Mouse (Mus musculus): ENCODE results near the gene Aqp11. TPM values are rescaled to one million over a fixed set of nuclear protein-coding genes. Genes with fewer than 3 reads are reported as not detected.

Gene Aqp11
- polyA plus RNA-seq, 1 experiment from 2014 or later: 3.0 TPM

GRCm38 (mm10) chr7:97725401-97725800 lies 12.7 kb downstream of the Aqp11 start:
- no peak for ATAC-seq (replicated peaks; ENCODE audit: insufficient number of reproducible peaks, insufficient read depth, low FRiP score, low read depth)
- H3K4me1 ChIP-seq (replicated peaks): no peaks in the 10 kb centered on the region
- WGBS: 94% methylated on average over 6 of the region's 6 CpGs
- no peak overlapping the region for H3K9ac ChIP-seq
- H3K4me2 ChIP-seq: no peak overlapping the region
- no peak overlapping the region for H3K27ac ChIP-seq
- no peaks in the 10 kb centered on the region for H3K27me3 ChIP-seq
- no peaks in the 10 kb centered on the region for H3K9me3 ChIP-seq (replicated peaks)
- no peaks in the 10 kb centered on the region for H3K36me3 ChIP-seq
- H3K4me3 ChIP-seq: no peak overlapping the region

GRCm38 (mm10) chr7:97723646-97724538 lies 14.2 kb downstream of the Aqp11 start:
- no peak overlapping the region for H3K27ac ChIP-seq
- H3K4me2 ChIP-seq: no peak overlapping the region
- H3K4me3 ChIP-seq: no peak overlapping the region
- 83% methylated on average over 11 of the region's 11 CpGs for WGBS
- H3K9me3 ChIP-seq (replicated peaks): no peaks in the 10 kb centered on the region
- H3K9ac ChIP-seq: no peak overlapping the region
- H3K36me3 ChIP-seq: peaks cover 9% of the 10 kb centered on the region
- H3K27me3 ChIP-seq: no peaks in the 10 kb centered on the region
- no peak for ATAC-seq (replicated peaks; ENCODE audit: insufficient number of reproducible peaks, insufficient read depth, low FRiP score, low read depth)
- H3K4me1 ChIP-seq (replicated peaks): no peaks in the 10 kb centered on the region

- ATAC-seq (replicated peaks; ENCODE audit: insufficient number of reproducible peaks, insufficient read depth, low FRiP score, low read depth): no peak
- 89% methylated on average over 7 of the region's 7 CpGs for WGBS
- Histone ChIP-seq H3K4me2 (no peak overlapping the region), H3K36me3 (peaks cover 20% of the 10 kb centered on the region), H3K9ac (no peak overlapping the region), H3K27ac (no peak overlapping the region), H3K9me3 (replicated peaks) (no peaks in the 10 kb centered on the region), H3K27me3 (no peaks in the 10 kb centered on the region), H3K4me1 (replicated peaks) (no peaks in the 10 kb centered on the region), H3K4me3 (no peak overlapping the region)
Observed at GRCm38 (mm10) chr7:97722278-97722918, 15.7 kb downstream of the Aqp11 start.

GRCm38 (mm10) chr7:97720109-97720508 lies 18.0 kb downstream of the Aqp11 start:
- ATAC-seq (replicated peaks; ENCODE audit: insufficient number of reproducible peaks, insufficient read depth, low FRiP score, low read depth): no peak
- Histone ChIP-seq H3K27me3 (no peaks in the 10 kb centered on the region), H3K9me3 (replicated peaks) (no peaks in the 10 kb centered on the region), H3K4me2 (no peak overlapping the region), H3K4me1 (replicated peaks) (no peaks in the 10 kb centered on the region), H3K36me3 (peaks cover 34% of the 10 kb centered on the region), H3K9ac (no peak overlapping the region), H3K4me3 (no peak overlapping the region), H3K27ac (no peak overlapping the region)
- WGBS: 82% methylated on average over 5 of the region's 5 CpGs

GRCm38 (mm10) chr7:97719078-97719477 lies 19.0 kb downstream of the Aqp11 start:
- H3K4me1 ChIP-seq (replicated peaks): no peaks in the 10 kb centered on the region
- H3K9ac ChIP-seq: no peak overlapping the region
- H3K9me3 ChIP-seq (replicated peaks): no peaks in the 10 kb centered on the region
- H3K4me3 ChIP-seq: no peak overlapping the region
- no peak overlapping the region for H3K4me2 ChIP-seq
- H3K27me3 ChIP-seq: no peaks in the 10 kb centered on the region
- H3K27ac ChIP-seq: no peak overlapping the region
- WGBS: 85% methylated on average over 5 of the region's 5 CpGs
- no peak for ATAC-seq (replicated peaks; ENCODE audit: insufficient number of reproducible peaks, insufficient read depth, low FRiP score, low read depth)
- peaks cover 44% of the 10 kb centered on the region for H3K36me3 ChIP-seq

GRCm38 (mm10) chr7:97717326-97717725 lies 20.8 kb downstream of the Aqp11 start:
- no peaks in the 10 kb centered on the region for H3K9me3 ChIP-seq (replicated peaks)
- no peaks in the 10 kb centered on the region for H3K4me1 ChIP-seq (replicated peaks)
- WGBS: 90% methylated on average over 1 of the region's 1 CpGs
- no peak overlapping the region for H3K4me2 ChIP-seq
- no peak for ATAC-seq (replicated peaks; ENCODE audit: insufficient number of reproducible peaks, insufficient read depth, low FRiP score, low read depth)
- H3K4me3 ChIP-seq: no peak overlapping the region
- H3K27me3 ChIP-seq: no peaks in the 10 kb centered on the region
- H3K36me3 ChIP-seq: peaks cover 56% of the 10 kb centered on the region
- no peak overlapping the region for H3K27ac ChIP-seq
- H3K9ac ChIP-seq: no peak overlapping the region

GRCm38 (mm10) chr7:97714651-97715050 lies 23.4 kb downstream of the Aqp11 start:
- 93% methylated on average over 5 of the region's 5 CpGs for WGBS

GRCm38 (mm10) chr7:97709204-97709603 lies 28.9 kb downstream of the Aqp11 start:
- Histone ChIP-seq H3K9me3 (replicated peaks) (no peaks in the 10 kb centered on the region), H3K4me1 (replicated peaks) (0 out of 2 replicates have a peak, but pooled peaks cover 3% of the 10 kb centered on the region), H3K9ac (no peak overlapping the region), H3K4me3 (no peak overlapping the region), H3K4me2 (no peak overlapping the region), H3K27ac (no peak overlapping the region), H3K27me3 (no peaks in the 10 kb centered on the region), H3K36me3 (peaks cover 23% of the 10 kb centered on the region)
- ATAC-seq (replicated peaks; ENCODE audit: insufficient number of reproducible peaks, insufficient read depth, low FRiP score, low read depth): no peak
- 82% methylated on average over 3 of the region's 3 CpGs for WGBS

More at GRCm38 (mm10) chr7:97714651-97715050, 23.4 kb downstream of the Aqp11 start:
- no peak overlapping the region for H3K9ac ChIP-seq
- H3K4me3 ChIP-seq: no peak overlapping the region
- H3K27me3 ChIP-seq: no peaks in the 10 kb centered on the region
- peaks cover 64% of the 10 kb centered on the region for H3K36me3 ChIP-seq
- H3K9me3 ChIP-seq (replicated peaks): no peaks in the 10 kb centered on the region
- H3K27ac ChIP-seq: no peak overlapping the region
- ATAC-seq (replicated peaks; ENCODE audit: insufficient number of reproducible peaks, insufficient read depth, low FRiP score, low read depth): no peak
- H3K4me1 ChIP-seq (replicated peaks): no peaks in the 10 kb centered on the region
- H3K4me2 ChIP-seq: no peak overlapping the region

- H3K4me2 ChIP-seq: no peak overlapping the region
Observed at GRCm38 (mm10) chr7:97707809-97708208, 30.3 kb downstream of the Aqp11 start.

GRCm38 (mm10) chr7:97707123-97707522 lies 31.0 kb downstream of the Aqp11 start:
- Histone ChIP-seq H3K27ac (no peak overlapping the region), H3K27me3 (no peaks in the 10 kb centered on the region), H3K4me2 (no peak overlapping the region), H3K9ac (no peak overlapping the region), H3K36me3 (peaks cover 8% of the 10 kb centered on the region; the same call in 1 of the 2 replicates), H3K4me1 (replicated peaks) (0 out of 2 replicates have a peak, but pooled peaks cover 3% of the 10 kb centered on the region), H3K9me3 (replicated peaks) (no peaks in the 10 kb centered on the region), H3K4me3 (no peak overlapping the region)
- 77% methylated on average over 4 of the region's 4 CpGs for WGBS
- ATAC-seq (replicated peaks; ENCODE audit: insufficient number of reproducible peaks, insufficient read depth, low FRiP score, low read depth): no peak

More at GRCm38 (mm10) chr7:97707809-97708208, 30.3 kb downstream of the Aqp11 start:
- no peak overlapping the region for H3K9ac ChIP-seq
- H3K9me3 ChIP-seq (replicated peaks): no peaks in the 10 kb centered on the region
- WGBS: 70% methylated on average over 5 of the region's 5 CpGs
- no peak for ATAC-seq (replicated peaks; ENCODE audit: insufficient number of reproducible peaks, insufficient read depth, low FRiP score, low read depth)
- H3K36me3 ChIP-seq: peaks cover 13% of the 10 kb centered on the region
- H3K4me3 ChIP-seq: no peak overlapping the region
- no peaks in the 10 kb centered on the region for H3K27me3 ChIP-seq
- 0 out of 2 replicates have a peak, but pooled peaks cover 3% of the 10 kb centered on the region for H3K4me1 ChIP-seq (replicated peaks)
- H3K27ac ChIP-seq: no peak overlapping the region

GRCm38 (mm10) chr7:97701106-97701505 lies 37.0 kb downstream of the Aqp11 start:
- peaks cover 7% of the 10 kb centered on the region for H3K4me1 ChIP-seq (replicated peaks)
- no peak overlapping the region for H3K9ac ChIP-seq
- no peak for ATAC-seq (replicated peaks; ENCODE audit: insufficient number of reproducible peaks, insufficient read depth, low FRiP score, low read depth)
- no peak overlapping the region for H3K27ac ChIP-seq
- peaks cover 7% of the 10 kb centered on the region for H3K36me3 ChIP-seq
- no peak overlapping the region for H3K4me2 ChIP-seq
- H3K4me3 ChIP-seq: no peak overlapping the region
- 77% methylated on average over 6 of the region's 6 CpGs for WGBS
- no peaks in the 10 kb centered on the region for H3K9me3 ChIP-seq (replicated peaks)
- H3K27me3 ChIP-seq: no peaks in the 10 kb centered on the region

All from heart, embryonic 15.5 days (tissue).